Mouse (Mus musculus): ENCODE data around the gene Gm45233.

Gm45233 gene

GRCm38 (mm10) chr7:43495343-43496021 is 51.6 kb downstream of the Gm45233 start:
- peak; percentile 67 for DNase-seq (ENCODE audit: low read depth, low spot score)

- no peak for DNase-seq (ENCODE audit: low read depth, low spot score)
Observed at GRCm38 (mm10) chr7:43511707-43512478, 68.0 kb downstream of the Gm45233 start.

DNA sequence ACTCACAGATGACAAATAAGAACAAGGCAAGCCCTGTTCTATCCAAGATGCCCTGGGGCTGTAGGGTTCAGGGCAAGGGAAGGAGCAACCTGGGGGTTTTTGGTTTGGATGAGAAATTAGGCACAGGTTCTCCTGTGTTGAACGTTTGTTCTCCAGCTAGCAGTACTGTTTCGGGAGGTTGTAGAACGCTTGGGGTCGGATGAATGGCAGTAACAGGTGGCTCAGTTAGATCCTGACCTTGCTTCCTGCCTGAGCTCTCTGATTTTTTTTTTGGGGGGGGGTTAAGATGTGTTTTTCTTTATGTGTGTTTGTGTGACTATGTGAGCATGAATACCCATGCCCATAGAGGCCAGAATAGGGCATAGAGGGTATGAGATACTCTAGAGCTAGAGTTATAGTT is 68.6 kb downstream of the Gm45233 start:
- no peak for DNase-seq (ENCODE audit: low read depth, low spot score)

All from CD4-positive, CD25-positive, alpha-beta regulatory T cell, adult 2 months (primary cell).